Mouse (Mus musculus): ENCODE results near the gene Lrriq1. TPM values are rescaled to one million over a fixed set of nuclear protein-coding genes. Genes with fewer than 3 reads are reported as not detected.

The Lrriq1 gene
- polyA plus RNA-seq, 1 experiment = 4.4 TPM

- 4% methylated on average over 17 of the region's 17 CpGs for WGBS
- Histone ChIP-seq H3K27ac (ENCODE audit: control insufficient read depth, insufficient read depth, low read depth, low read length, poor library complexity) (no peak overlapping the region), H3K4me1 (ENCODE audit: control insufficient read depth, insufficient read depth, low read length) (no peaks in the 10 kb centered on the region), H3K4me3 (replicated peaks; ENCODE audit: control insufficient read depth, low read depth, low read length) (no peak overlapping the region)
- no peak for TF ChIP-seq POLR2A (IDR thresholded peaks at IDR 0.05; ENCODE audit: borderline replicate concordance, control insufficient read depth, low read depth, low read length)
- no peak for TF ChIP-seq CTCF (IDR thresholded peaks at IDR 0.05; ENCODE audit: control insufficient read depth, insufficient read depth, low read length)
These were observed 209.4 kb downstream of the Lrriq1 start for GRCm38 (mm10) chr10:103026636-103027225.

DNA sequence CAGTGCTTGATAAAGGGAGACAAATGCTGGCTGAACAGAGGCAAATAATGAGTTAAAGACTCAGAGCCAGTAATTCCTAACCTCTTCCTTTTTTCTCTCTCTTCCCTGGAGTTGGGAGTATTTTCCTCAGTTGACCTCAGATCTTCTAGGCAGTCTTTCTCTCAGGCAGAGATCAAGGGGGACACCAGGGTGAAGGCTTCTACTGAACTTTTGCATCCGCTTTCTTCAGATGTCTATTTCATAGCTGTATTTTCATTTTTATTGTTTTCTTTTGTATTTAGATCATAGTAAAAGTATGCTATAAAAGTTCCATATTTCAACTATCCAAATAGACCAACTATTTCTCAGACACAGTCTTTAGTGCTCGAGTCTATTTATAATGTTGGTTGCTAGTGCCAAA is 233.6 kb downstream of the Lrriq1 start:
- no peaks in the 10 kb centered on the region for H3K4me1 ChIP-seq (ENCODE audit: control insufficient read depth, insufficient read depth, low read length)
- 70% methylated on average over 2 of the region's 2 CpGs for WGBS
- TF ChIP-seq POLR2A (IDR thresholded peaks at IDR 0.05; ENCODE audit: borderline replicate concordance, control insufficient read depth, low read depth, low read length) (no peak), CTCF (IDR thresholded peaks at IDR 0.05; ENCODE audit: control insufficient read depth, insufficient read depth, low read length) (no peak)
- H3K27ac ChIP-seq (ENCODE audit: control insufficient read depth, insufficient read depth, low read depth, low read length, poor library complexity) = no peak overlapping the region
- no peak overlapping the region for H3K4me3 ChIP-seq (replicated peaks; ENCODE audit: control insufficient read depth, low read depth, low read length)

- Histone ChIP-seq H3K4me3 (replicated peaks; ENCODE audit: control insufficient read depth, low read depth, low read length) (no peak overlapping the region), H3K27ac (ENCODE audit: control insufficient read depth, insufficient read depth, low read depth, low read length, poor library complexity) (no peak overlapping the region), H3K4me1 (ENCODE audit: control insufficient read depth, insufficient read depth, low read length) (no peaks in the 10 kb centered on the region)
- TF ChIP-seq POLR2A (IDR thresholded peaks at IDR 0.05; ENCODE audit: borderline replicate concordance, control insufficient read depth, low read depth, low read length) (no peak), CTCF (IDR thresholded peaks at IDR 0.05; ENCODE audit: control insufficient read depth, insufficient read depth, low read length) (no peak)
- 21% methylated on average over 8 of the region's 8 CpGs for whole genome bisulfite sequencing
These were observed 235.2 kb downstream of the Lrriq1 start for GRCm38 (mm10) chr10:103000902-103001301.

DNA sequence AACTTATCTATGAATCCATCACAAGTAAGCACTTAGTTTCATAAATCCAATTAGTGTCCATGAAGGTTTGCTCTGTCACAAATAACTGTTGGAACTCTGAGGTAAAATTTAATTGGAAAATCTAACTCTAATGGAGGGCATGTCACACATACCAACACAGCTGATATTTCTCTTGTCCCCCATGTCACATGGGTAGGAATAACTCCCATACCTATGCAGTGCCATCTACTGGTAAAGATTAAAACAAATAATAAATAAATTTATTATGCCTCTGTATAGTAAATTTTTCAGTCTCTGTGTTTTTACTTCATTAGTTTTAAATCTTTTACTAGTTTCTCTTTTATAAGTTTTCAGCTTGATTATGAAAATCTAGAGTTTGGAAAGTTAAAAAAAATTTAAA is 236.5 kb downstream of the Lrriq1 start:
- TF ChIP-seq POLR2A (IDR thresholded peaks at IDR 0.05; ENCODE audit: borderline replicate concordance, control insufficient read depth, low read depth, low read length) = no peak
- TF ChIP-seq CTCF (IDR thresholded peaks at IDR 0.05; ENCODE audit: control insufficient read depth, insufficient read depth, low read length) = no peak

More for the DNA sequence above, 236.5 kb downstream of the Lrriq1 start:
- H3K27ac ChIP-seq (ENCODE audit: control insufficient read depth, insufficient read depth, low read depth, low read length, poor library complexity) = no peak overlapping the region
- H3K4me1 ChIP-seq (ENCODE audit: control insufficient read depth, insufficient read depth, low read length) = no peaks in the 10 kb centered on the region
- H3K4me3 ChIP-seq (replicated peaks; ENCODE audit: control insufficient read depth, low read depth, low read length) = no peak overlapping the region

Other genes with a start within 250 kb of the Lrriq1 start
- gene Alx1, start 206.1 kb downstream of the Lrriq1 start, polyA plus RNA-seq (2011; ENCODE audit: insufficient read depth, insufficient read length, low replicate concordance, missing spikeins) = not detected in 2 replicates
- gene Slc6a15, start 131.5 kb upstream of the Lrriq1 start, polyA plus RNA-seq (2011; ENCODE audit: insufficient read depth, insufficient read length, low replicate concordance, missing spikeins) = 1.1 TPM in 1 of 2 replicates, not detected in the other